Mouse (Mus musculus) liver, adult 2 months (tissue): ENCODE measurements around the gene Ccp110. TPM values are rescaled to one million over a fixed set of nuclear protein-coding genes. Genes with fewer than 3 reads are reported as not detected.

Experiments used
- DNase-seq: peaks from one replicate; pipeline ENCODE4 v3.0.0-alpha.2; 2011; ENCODE audit warnings: low read depth, low spot score; ENCODE audit errors: extremely low read depth
- H3K27ac ChIP-seq: fragments of 200-500 bp; replicated peaks from 2 replicates; pipeline ENCODE4 v1.5.1; 2012; ENCODE audit warnings: low read depth, mild to moderate bottlenecking, control low read depth, inconsistent platforms, low read length; ENCODE audit not compliant: insufficient read depth
- H3K27me3 ChIP-seq: fragments of 200-500 bp; 2 replicates; pipeline ENCODE4 v1.6.1; 2012; ENCODE audit warnings: mild to moderate bottlenecking, moderate library complexity, low read length, inconsistent platforms; ENCODE audit not compliant: control insufficient read depth, insufficient read depth
- H3K36me3 ChIP-seq: fragments of 200-500 bp; 2 replicates; pipeline ENCODE4 v1.6.1; 2012; ENCODE audit warnings: low read length, inconsistent platforms; ENCODE audit not compliant: control insufficient read depth, insufficient read depth
- H3K4me1 ChIP-seq: fragments of 200-500 bp; 2 replicates; pipeline ENCODE4 v1.6.1; 2011; ENCODE audit warnings: low read length; ENCODE audit not compliant: control insufficient read depth, insufficient read depth
- H3K4me3 ChIP-seq: fragments of 200-500 bp; 2 replicates; pipeline ENCODE4 v1.5.1; 2011; ENCODE audit warnings: low read depth, mild to moderate bottlenecking, control low read depth, low read length, moderate library complexity; ENCODE audit not compliant: insufficient read depth
- H3K79me2 ChIP-seq: fragments of 200-500 bp; 2 replicates; pipeline ENCODE4 v1.6.1; 2012; ENCODE audit warnings: inconsistent platforms, mild to moderate bottlenecking, low read length, moderate library complexity; ENCODE audit not compliant: control insufficient read depth, insufficient read depth
- H3K9ac ChIP-seq: fragments of 200-500 bp; 2 replicates; pipeline ENCODE4 v1.6.1; 2012; ENCODE audit warnings: low read depth, mild to moderate bottlenecking, control low read depth, inconsistent platforms, low read length
- CTCF ChIP-seq: fragments of 200-500 bp; IDR thresholded peaks from 2 replicates; pipeline ENCODE4 v1.5.1; 2011; ENCODE audit warnings: low read depth, low read length, control low read depth
- POLR2A ChIP-seq: fragments of 200-500 bp; IDR thresholded peaks from 2 replicates; pipeline ENCODE4 v1.6.1; 2011; ENCODE audit warnings: low read length, control low read depth; ENCODE audit not compliant: insufficient read depth; ENCODE audit errors: extremely low read depth
- WGBS: fragments of 180-500 bp; shearing (Covaris S2); methylation state at CpG from one replicate; pipeline ENCODE4 v1.1.7; 2018; 5-methylcytosine and 5-hydroxymethylcytosine counted together
- polyA plus RNA-seq: library from polyadenylated mRNA; depleted of rRNA; stranded (reverse); fragments of >200 nt; gene quantifications from 2 replicates; pipeline ENCODE4 v1.2.3, GENCODE M21; 2012
- total RNA-seq: library from RNA; depleted of rRNA; stranded (reverse); fragments of >200 nt; gene quantifications from 2 replicates; pipeline ENCODE4 v1.2.3, GENCODE M21; 2014

Ccp110 gene
- total and polyA plus RNA-seq, 2 experiments, result 1.3 to 3.0 TPM

DNA sequence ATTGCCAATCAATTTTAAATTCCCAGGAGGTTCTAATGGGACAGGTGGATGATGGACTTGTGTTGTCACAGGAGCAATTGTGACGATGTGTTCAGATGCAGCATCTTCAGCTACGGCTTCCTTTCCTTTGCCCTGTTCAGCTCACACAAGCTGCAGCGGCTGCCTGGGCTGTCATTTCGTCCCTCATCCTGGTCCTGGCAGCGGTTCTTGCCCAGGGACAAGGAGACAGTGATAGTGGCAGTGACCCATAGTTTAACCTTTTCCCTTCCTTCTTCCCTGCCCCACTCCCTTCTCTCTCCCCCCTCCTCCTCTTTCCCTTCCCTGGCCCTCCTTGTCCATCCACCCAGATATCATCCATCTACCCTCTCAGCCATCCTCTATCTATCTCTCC lies 54.5 kb downstream of the Ccp110 start:
- no peak for DNase-seq
- Histone ChIP-seq H3K4me1 (no peaks in the 10 kb centered on the region), H3K79me2 (no peaks in the 10 kb centered on the region), H3K9ac (no peak overlapping the region), H3K27me3 (no peaks in the 10 kb centered on the region), H3K27ac (no peak overlapping the region), H3K4me3 (no peak overlapping the region), H3K36me3 (peaks cover 3% of the 10 kb centered on the region; the same call in 1 of the 2 replicates)
- 82% methylated on average over 5 of the region's 5 CpGs for WGBS
- TF ChIP-seq POLR2A (no peak), CTCF (no peak)

GRCm38 (mm10) chr7:118769208-118769607 lies 56.9 kb downstream of the Ccp110 start:
- TF ChIP-seq POLR2A, result no peak
- TF ChIP-seq CTCF, result no peak
- DNase-seq, result no peak
- H3K36me3 ChIP-seq, result no peaks in the 10 kb centered on the region; the same call in 1 of the 2 replicates
- H3K4me3 ChIP-seq, result no peak overlapping the region
- 91% methylated on average over 8 of the region's 8 CpGs for WGBS
- H3K4me1 ChIP-seq, result no peaks in the 10 kb centered on the region
- H3K27ac ChIP-seq, result no peak overlapping the region
- H3K9ac ChIP-seq, result no peak overlapping the region
- H3K27me3 ChIP-seq, result no peaks in the 10 kb centered on the region
- H3K79me2 ChIP-seq, result no peaks in the 10 kb centered on the region

DNA sequence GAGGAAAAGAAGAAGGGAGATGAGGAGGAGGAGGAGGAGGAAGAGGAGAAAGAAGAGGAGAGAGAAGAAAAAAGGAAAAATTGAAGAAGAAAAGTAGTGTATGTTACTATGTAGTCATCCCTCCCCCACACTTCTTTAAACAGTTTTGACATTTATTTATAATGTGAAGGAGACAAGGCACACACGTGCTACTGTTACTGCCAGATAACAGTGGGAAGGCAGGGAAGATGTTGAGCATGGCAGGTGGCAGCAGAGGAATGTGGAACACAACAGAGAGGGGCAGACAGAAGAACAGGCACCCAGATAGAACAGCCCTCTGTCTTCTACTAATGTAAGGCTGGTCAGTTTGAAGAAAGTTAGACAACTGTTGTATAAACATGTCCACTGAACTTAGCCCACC lies 57.3 kb downstream of the Ccp110 start:
- DNase-seq, result no peak
- Histone ChIP-seq H3K4me1 (no peaks in the 10 kb centered on the region), H3K9ac (no peak overlapping the region), H3K27me3 (no peaks in the 10 kb centered on the region), H3K36me3 (no peaks in the 10 kb centered on the region; the same call in 1 of the 2 replicates), H3K79me2 (no peaks in the 10 kb centered on the region), H3K27ac (no peak overlapping the region), H3K4me3 (no peak overlapping the region)
- 75% methylated on average over 1 of the region's 1 CpGs for WGBS
- TF ChIP-seq POLR2A (no peak), CTCF (no peak)

- no peak for TF ChIP-seq POLR2A
- TF ChIP-seq CTCF, result no peak
- H3K4me3 ChIP-seq, result no peak overlapping the region
Observed at GRCm38 (mm10) chr7:118773027-118773426, 60.7 kb downstream of the Ccp110 start.

DNA sequence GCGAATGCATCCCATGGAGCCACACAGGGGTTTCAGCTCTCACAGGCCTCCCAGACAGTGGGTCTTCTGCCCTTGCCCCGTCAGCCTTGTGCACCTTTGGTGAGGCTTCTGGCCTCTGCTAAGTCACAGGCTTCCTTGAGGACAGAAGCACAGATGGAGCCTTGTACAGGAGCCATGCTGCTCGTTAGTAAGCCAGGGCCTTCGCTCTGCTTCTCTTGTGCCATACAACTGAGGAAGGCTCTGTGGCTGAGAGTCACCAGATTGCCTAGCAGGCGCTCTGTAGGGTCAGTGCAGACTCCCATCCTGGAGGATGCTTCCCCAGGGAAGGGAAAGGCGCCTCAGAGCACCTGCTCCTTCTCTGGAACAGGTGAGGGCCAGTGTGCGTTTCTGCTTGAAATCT lies 63.6 kb downstream of the Ccp110 start:
- Histone ChIP-seq H3K27me3 (no peaks in the 10 kb centered on the region), H3K4me3 (no peak overlapping the region), H3K36me3 (peaks cover 4% of the 10 kb centered on the region; the same call in 1 of the 2 replicates), H3K79me2 (no peaks in the 10 kb centered on the region), H3K4me1 (no peaks in the 10 kb centered on the region), H3K27ac (no peak overlapping the region), H3K9ac (no peak overlapping the region)
- WGBS, result 95% methylated on average over 7 of the region's 7 CpGs
- TF ChIP-seq CTCF (no peak), POLR2A (no peak)
- no peak for DNase-seq

More at GRCm38 (mm10) chr7:118773027-118773426, 60.7 kb downstream of the Ccp110 start:
- no peak overlapping the region for H3K9ac ChIP-seq
- H3K79me2 ChIP-seq, result no peaks in the 10 kb centered on the region
- H3K27me3 ChIP-seq, result no peaks in the 10 kb centered on the region
- no peaks in the 10 kb centered on the region for H3K4me1 ChIP-seq
- DNase-seq, result no peak
- 96% methylated on average over 12 of the region's 12 CpGs for WGBS
- H3K27ac ChIP-seq, result no peak overlapping the region
- peaks cover 2% of the 10 kb centered on the region; the same call in 1 of the 2 replicates for H3K36me3 ChIP-seq

DNA sequence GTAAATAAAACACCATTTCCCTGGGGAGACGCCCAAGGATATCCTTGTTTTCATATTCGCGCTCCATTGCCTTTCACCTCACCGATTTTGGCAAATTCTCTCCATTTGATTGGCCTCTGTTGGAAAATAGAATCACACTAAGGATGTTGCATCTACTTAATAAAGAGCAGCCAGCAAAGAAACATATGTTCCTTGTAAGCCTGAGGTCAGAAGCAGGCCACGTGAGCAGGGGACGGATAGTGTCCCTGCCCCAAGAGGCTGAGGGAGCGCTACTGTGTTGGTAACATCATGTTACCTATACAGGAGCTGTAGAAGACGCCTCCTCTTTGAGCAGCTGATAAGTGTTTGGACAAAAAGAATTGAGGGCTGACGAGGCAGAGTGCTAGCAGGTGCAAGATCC lies 64.1 kb downstream of the Ccp110 start:
- Histone ChIP-seq H3K79me2 (no peaks in the 10 kb centered on the region), H3K9ac (no peak overlapping the region), H3K36me3 (peaks cover 4% of the 10 kb centered on the region; the same call in 1 of the 2 replicates), H3K4me3 (no peak overlapping the region), H3K4me1 (no peaks in the 10 kb centered on the region), H3K27me3 (no peaks in the 10 kb centered on the region), H3K27ac (no peak overlapping the region)
- TF ChIP-seq POLR2A (no peak), CTCF (no peak)
- WGBS, result 90% methylated on average over 9 of the region's 9 CpGs
- DNase-seq, result no peak
